Mouse (Mus musculus) ES-Bruce4 (cell line): ENCODE measurements around the gene Rnf217. TPM values are rescaled to one million over a fixed set of nuclear protein-coding genes. Genes with fewer than 3 reads are reported as not detected.

Experiments used
- H3K27ac ChIP-seq: 2 replicates; pipeline ENCODE4 v1.5.1; 2012; ENCODE audit warnings: low read length, inconsistent platforms; ENCODE audit not compliant: insufficient read depth
- H3K27me3 ChIP-seq: 2 replicates; pipeline ENCODE4 v1.6.1; 2012; ENCODE audit warnings: mild to moderate bottlenecking, low read length, inconsistent platforms; ENCODE audit not compliant: control insufficient read depth, poor library complexity, insufficient read depth, severe bottlenecking
- H3K36me3 ChIP-seq: 2 replicates; pipeline ENCODE4 v1.6.1; 2012; ENCODE audit warnings: inconsistent platforms, mild to moderate bottlenecking, low read length, moderate library complexity; ENCODE audit not compliant: control insufficient read depth, poor library complexity, insufficient read depth, severe bottlenecking
- H3K4me1 ChIP-seq: one replicate; pipeline ENCODE4 v1.8.1; 2011; ENCODE audit warnings: low read length; ENCODE audit not compliant: control insufficient read depth, insufficient read depth
- H3K4me3 ChIP-seq: 2 replicates; pipeline ENCODE4 v1.5.1; 2011; ENCODE audit warnings: low read depth, mild to moderate bottlenecking, low read length
- H3K9ac ChIP-seq: 2 replicates; pipeline ENCODE4 v1.6.1; 2012; ENCODE audit warnings: low read depth, mild to moderate bottlenecking, inconsistent platforms; ENCODE audit not compliant: poor library complexity, severe bottlenecking
- H3K9me3 ChIP-seq: replicated peaks from 2 replicates; pipeline ENCODE4 v1.6.1; 2012; ENCODE audit warnings: mild to moderate bottlenecking, low read length, inconsistent platforms; ENCODE audit not compliant: control insufficient read depth, poor library complexity, insufficient read depth, severe bottlenecking
- CTCF ChIP-seq: IDR thresholded peaks from one replicate; pipeline ENCODE4 v1.8.1; 2011; ENCODE audit warnings: low read depth, low read length
- EP300 ChIP-seq: IDR thresholded peaks from 2 replicates; pipeline ENCODE4 v1.6.1; 2011; ENCODE audit warnings: low read depth, low read length; ENCODE audit not compliant: insufficient read depth
- POLR2A ChIP-seq: IDR thresholded peaks from one replicate; pipeline ENCODE4 v1.8.1; 2011; ENCODE audit warnings: low read length; ENCODE audit not compliant: insufficient read depth
- polyA plus RNA-seq: library from polyadenylated mRNA; stranded (reverse); fragments of >200 nt; gene quantifications from 2 replicates; pipeline ENCODE4 v1.2.4, GENCODE M21; 2011; ENCODE audit warnings: low read depth; ENCODE audit not compliant: missing spikeins, insufficient read depth, insufficient read length

Gene Rnf217
- polyA plus RNA-seq, 1 experiment: 2.1 TPM

DNA sequence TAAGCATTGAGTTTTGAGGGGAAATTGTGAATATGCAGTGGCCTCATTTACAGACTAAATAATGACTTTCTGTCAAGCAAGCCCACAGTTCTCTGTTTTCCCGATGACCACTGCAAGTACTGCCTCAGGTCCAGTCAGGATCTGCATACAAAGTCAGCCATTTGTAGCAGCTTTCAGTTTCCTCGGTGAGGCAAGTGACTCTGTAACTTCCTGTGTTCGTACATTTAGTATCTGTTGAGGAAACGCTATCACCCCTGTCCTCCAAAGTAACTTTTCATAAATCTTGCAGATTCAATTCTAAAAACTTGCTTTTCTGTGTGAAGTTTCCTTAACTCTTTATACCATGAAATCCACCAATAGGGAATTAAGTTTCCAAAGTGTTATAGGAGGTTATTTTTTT, 143.6 kb downstream of the Rnf217 start:
- TF ChIP-seq POLR2A (no peak), EP300 (no peak), CTCF (no peak)
- Histone ChIP-seq H3K4me1 (no peaks in the 10 kb centered on the region), H3K9ac (no peak overlapping the region), H3K9me3 (no peaks in the 10 kb centered on the region), H3K27me3 (no peaks in the 10 kb centered on the region), H3K4me3 (no peak overlapping the region), H3K36me3 (no peaks in the 10 kb centered on the region), H3K27ac (no peak overlapping the region)

DNA sequence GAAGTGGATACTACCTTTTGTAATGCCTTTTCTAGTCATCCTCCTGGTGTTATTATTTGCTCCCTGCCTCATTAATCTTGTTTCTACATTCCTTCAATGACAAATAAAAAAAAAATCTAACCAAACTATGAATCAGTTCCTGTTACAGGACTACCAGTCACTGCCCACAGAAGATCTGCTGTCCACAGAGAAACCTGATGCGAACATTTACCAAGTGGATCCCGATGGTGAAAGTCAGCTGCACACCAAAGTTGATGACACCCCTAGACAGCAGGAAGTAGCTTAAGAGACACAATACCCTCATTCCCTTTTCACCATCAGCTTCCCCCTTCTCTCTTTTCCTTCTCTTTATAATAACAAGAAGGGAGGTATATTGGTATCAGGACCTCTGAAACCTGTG, 145.9 kb downstream of the Rnf217 start:
- Histone ChIP-seq H3K36me3 (no peaks in the 10 kb centered on the region), H3K4me3 (no peak overlapping the region), H3K27me3 (no peaks in the 10 kb centered on the region), H3K27ac (no peak overlapping the region), H3K9ac (no peak overlapping the region), H3K9me3 (no peaks in the 10 kb centered on the region), H3K4me1 (no peaks in the 10 kb centered on the region)
- TF ChIP-seq EP300: no peak
- TF ChIP-seq CTCF: no peak
- no peak for TF ChIP-seq POLR2A

DNA sequence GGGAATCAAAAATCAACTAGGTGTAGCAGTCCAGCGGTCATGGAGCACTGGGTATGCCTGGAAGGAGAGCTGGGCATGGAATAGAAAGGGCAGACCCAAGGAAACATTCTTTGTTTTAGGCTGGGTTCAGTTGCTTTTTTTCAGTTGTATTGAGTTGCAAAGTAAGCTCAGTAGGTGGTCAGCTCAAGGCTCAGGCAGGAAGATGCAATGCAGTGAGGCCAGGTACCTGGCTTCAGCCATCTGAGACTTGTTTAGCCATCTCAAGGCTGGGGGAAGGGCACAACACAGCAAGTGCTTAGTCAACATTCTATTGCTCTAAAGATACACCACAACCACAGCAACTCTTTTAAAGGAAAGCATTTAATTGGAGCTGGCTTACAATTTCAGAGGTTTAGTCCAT, 152.2 kb downstream of the Rnf217 start:
- Histone ChIP-seq H3K9me3 (no peaks in the 10 kb centered on the region), H3K9ac (no peak overlapping the region), H3K4me3 (no peak overlapping the region), H3K27ac (peak overlapping the region; percentile 74; the same call in 1 of the 2 replicates), H3K4me1 (peaks cover 4% of the 10 kb centered on the region), H3K27me3 (no peaks in the 10 kb centered on the region), H3K36me3 (no peaks in the 10 kb centered on the region)
- TF ChIP-seq POLR2A (no peak), EP300 (peak; percentile 93), CTCF (no peak)

DNA sequence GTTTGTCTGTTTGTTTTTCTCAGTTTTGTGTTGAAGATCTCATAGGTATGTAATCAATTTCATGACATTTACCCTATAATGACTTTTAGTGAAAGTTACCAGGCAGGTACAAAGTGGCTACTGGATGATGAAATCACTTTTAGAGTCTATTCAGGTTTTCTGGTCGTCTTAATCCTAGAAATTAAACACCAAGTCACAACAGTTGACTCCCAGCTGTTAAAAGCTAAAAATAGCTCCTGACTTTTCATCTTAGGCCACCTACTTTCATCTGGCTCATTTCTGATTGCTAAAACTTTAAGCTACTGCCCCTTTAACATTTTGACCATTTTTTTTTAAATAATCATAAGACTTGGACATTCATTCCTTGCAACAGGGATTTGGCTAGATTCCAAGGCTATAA, 161.9 kb downstream of the Rnf217 start:
- no peak overlapping the region for H3K4me3 ChIP-seq
- H3K4me1 ChIP-seq: no peaks in the 10 kb centered on the region
- no peaks in the 10 kb centered on the region for H3K9me3 ChIP-seq
- H3K27me3 ChIP-seq: no peaks in the 10 kb centered on the region
- H3K36me3 ChIP-seq: no peaks in the 10 kb centered on the region
- no peak overlapping the region for H3K27ac ChIP-seq
- no peak overlapping the region for H3K9ac ChIP-seq
- TF ChIP-seq EP300 (no peak), CTCF (no peak), POLR2A (no peak)

DNA sequence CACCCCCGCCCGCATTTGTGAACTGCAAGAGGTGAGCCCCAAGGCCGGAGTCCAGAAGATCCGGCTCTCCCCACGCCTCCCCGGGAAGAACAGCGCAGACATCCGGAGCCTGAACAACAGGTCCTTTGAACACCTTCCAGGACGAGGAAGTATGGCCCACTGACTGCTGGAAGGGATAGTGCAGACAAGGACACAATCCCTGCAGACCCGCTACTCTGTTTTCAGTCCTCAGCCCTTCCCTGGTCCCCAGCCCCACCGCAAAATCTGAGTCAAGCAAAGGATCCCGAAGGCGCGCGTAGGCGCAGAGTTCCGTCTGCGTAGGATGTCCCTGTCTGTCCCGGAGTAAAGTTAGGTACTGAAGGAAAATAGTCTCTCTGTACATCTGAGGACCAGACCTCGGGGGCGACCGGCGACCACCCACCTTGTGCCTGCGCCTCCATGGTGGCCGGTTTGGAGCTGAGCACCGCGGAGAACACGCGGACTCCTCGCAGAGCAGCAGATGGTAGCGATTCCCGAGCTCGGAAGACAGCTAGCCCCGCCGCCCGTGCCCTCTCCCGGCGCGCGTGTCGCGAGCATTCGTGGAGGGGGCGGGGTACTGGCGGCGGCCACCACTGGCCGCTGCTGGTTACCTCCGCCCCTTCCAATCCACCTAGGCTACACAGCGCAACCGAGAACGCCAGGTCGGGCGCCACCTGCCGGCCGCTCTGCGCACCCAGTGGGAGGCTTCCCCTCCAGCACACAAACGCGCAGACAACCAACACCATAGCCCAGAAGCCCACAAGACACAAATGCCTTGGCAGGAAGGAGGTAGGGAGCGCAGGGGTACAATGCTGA, 163.5 kb downstream of the Rnf217 start, which contains the start of gene Tpd52l1:
TSS of gene Tpd52l1 (minus strand) at position 668 of the 834 bp plus-strand sequence.
- H3K9me3 ChIP-seq: no peaks in the 10 kb centered on the region
- no peaks in the 10 kb centered on the region for H3K27me3 ChIP-seq
- no peaks in the 10 kb centered on the region for H3K4me1 ChIP-seq
- H3K4me3 ChIP-seq: peak within 1 kb of the TSS; percentile 82
- no peaks in the 10 kb centered on the region for H3K36me3 ChIP-seq
- TF ChIP-seq CTCF (peak; percentile 89), EP300 (peak; percentile 67; the same call in 1 of the 2 replicates), POLR2A (no peak)
- no peak within 1 kb of the TSS for H3K27ac ChIP-seq
- peak within 1 kb of the TSS; percentile 67 for H3K9ac ChIP-seq

DNA sequence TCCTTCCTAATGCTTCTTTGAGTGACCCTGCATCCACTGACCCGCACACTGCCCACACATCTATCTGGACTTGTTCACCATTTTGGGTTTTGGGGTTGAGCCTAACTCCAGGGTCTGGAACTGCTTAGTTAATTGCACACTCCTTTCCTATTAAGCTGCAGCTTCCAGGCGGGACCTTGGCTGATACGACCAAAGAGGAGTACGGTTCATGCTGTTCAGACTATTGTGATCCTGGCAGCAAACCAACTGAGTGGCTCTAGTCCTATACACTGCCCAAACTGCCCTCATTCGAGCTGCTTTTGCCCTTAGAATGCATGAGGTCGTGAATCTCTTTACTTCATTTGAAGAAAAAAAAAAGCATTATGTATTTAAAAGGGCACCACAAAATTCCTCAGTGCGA, 164.8 kb downstream of the Rnf217 start:
- H3K4me1 ChIP-seq: no peaks in the 10 kb centered on the region
- no peak overlapping the region for H3K27ac ChIP-seq
- H3K9ac ChIP-seq: no peak overlapping the region
- no peaks in the 10 kb centered on the region for H3K36me3 ChIP-seq
- H3K27me3 ChIP-seq: no peaks in the 10 kb centered on the region
- H3K4me3 ChIP-seq: no peak overlapping the region
- no peak for TF ChIP-seq POLR2A
- TF ChIP-seq CTCF: no peak
- no peak for TF ChIP-seq EP300
- no peaks in the 10 kb centered on the region for H3K9me3 ChIP-seq

Other genes starting within 250 kb of the Rnf217 start
- gene Tpd52l1, start 163.2 kb downstream of the Rnf217 start, polyA plus RNA-seq: 25.1 and 27.6 TPM in 2 replicates